Mouse (Mus musculus) small intestine, adult 2 months (tissue): ENCODE results near the gene Cnih2.

ENCODE experiments used
- CTCF ChIP-seq: fragments of 200-500 bp; IDR thresholded peaks from 2 replicates; pipeline ENCODE4 v1.5.1; 2012; ENCODE audit warnings: low read depth, mild to moderate bottlenecking, control low read depth, inconsistent platforms, low read length, moderate library complexity, mixed read lengths; ENCODE audit not compliant: insufficient replicate concordance, insufficient read length; ENCODE audit errors: extremely low read depth
- POLR2A ChIP-seq: fragments of 200-500 bp; IDR thresholded peaks from 2 replicates; pipeline ENCODE4 v1.6.1; 2012; ENCODE audit warnings: low read depth, mild to moderate bottlenecking, control low read depth, inconsistent platforms, low read length, moderate library complexity

GRCm38 (mm10) chr19:5131237-5131636 is 32.9 kb upstream of the Cnih2 start:
- TF ChIP-seq CTCF: no peak
- no peak for TF ChIP-seq POLR2A
